Comparison of ENCODE assay signal across 21 mouse cellular contexts in genomic region chr2:37939997-37940396, GRCm38 (mm10).
A peak's percentile ranks its signal among the peaks of the same experiment; 100 is the strongest.
DNase-seq lines count a peak whose midpoint lies in the region; ATAC-seq and TF ChIP-seq lines count a peak whose summit lies in the region.
"Had no signal": no experiment of that assay in that cellular context is flagged by ENCODE, and none has a peak within 500 bp of the region (broad histone marks: within the 10 kb centered on the region; RNA-seq: fewer than 3 reads in every experiment).

No protein-coding gene starts in this region.

- no peak overlapping the region for H3K27ac ChIP-seq in MEL (ENCODE audit: control insufficient read depth, low read depth, low read length)
- no peak overlapping the region for H3K27ac ChIP-seq in kidney, embryonic 14.5 days (ENCODE audit: low read depth, low read length)
- H3K27ac ChIP-seq: embryonic facial prominence, embryonic 12.5 days; forebrain, embryonic 12.5 days had no signal

- peaks cover 11 to 18% of the 10 kb centered on the region in 2 experiments for H3K4me1 ChIP-seq in MEL (ENCODE audit: control insufficient read depth in 1 of 2, insufficient read depth in 2 of 2, low read length in 2 of 2)
- H3K4me1 ChIP-seq in kidney, embryonic 14.5 days (ENCODE audit: control insufficient read depth, insufficient read depth, low read length), result no peaks in the 10 kb centered on the region

- no peak overlapping the region for H3K4me2 ChIP-seq in kidney, embryonic 14.5 days (replicated peaks; ENCODE audit: low read depth, low read length)
- H3K4me2 ChIP-seq: embryonic facial prominence, embryonic 12.5 days; forebrain, embryonic 12.5 days had no signal

- no peak for TF ChIP-seq CTCF in MEL (IDR thresholded peaks at IDR 0.05 in 2 of 3, conservative IDR thresholded peaks at IDR 0.05 in 1 of 3; ENCODE audit: control insufficient read depth in 1 of 3, insufficient read depth in 1 of 3, low read depth in 2 of 3, low read length in 3 of 3, poor library complexity in 1 of 3, severe bottlenecking in 1 of 3)

- intact Hi-C loops in heart, postnatal 36 days (cut with DNase I), result no loop called here

- no peaks in the 10 kb centered on the region for H3K27me3 ChIP-seq in MEL (ENCODE audit: control insufficient read depth in 1 of 2, insufficient read depth in 2 of 2, low read length in 2 of 2)
- no peaks in the 10 kb centered on the region for H3K27me3 ChIP-seq in kidney, embryonic 14.5 days (ENCODE audit: control insufficient read depth, insufficient read depth, low read length)
- H3K27me3 ChIP-seq: embryonic facial prominence, embryonic 12.5 days; forebrain, embryonic 12.5 days; Patski had no signal

- peaks cover 0 to 19% of the 10 kb centered on the region in 2 experiments; a peak in 2 of 4 replicates for H3K36me3 ChIP-seq in MEL (ENCODE audit: control insufficient read depth in 1 of 2, insufficient read depth in 2 of 2, low read length in 2 of 2)
- H3K36me3 ChIP-seq in kidney, embryonic 14.5 days (ENCODE audit: control insufficient read depth, insufficient read depth, low read length), result no peaks in the 10 kb centered on the region
- H3K36me3 ChIP-seq: embryonic facial prominence, embryonic 12.5 days had no signal

- 64% methylated on average over 1 of the region's 1 CpGs for WGBS in kidney, embryonic 14.5 days

- TF ChIP-seq RAD21 in MEL (IDR thresholded peaks at IDR 0.05; ENCODE audit: low read depth, low read length), result no peak

- no peaks in the 10 kb centered on the region for H3K79me2 ChIP-seq in MEL (ENCODE audit: control insufficient read depth, insufficient read depth, low read length, poor library complexity)

- no peaks in the 10 kb centered on the region for H3K9me3 ChIP-seq in MEL (replicated peaks; ENCODE audit: insufficient read depth, low read length)
- no peaks in the 10 kb centered on the region for H3K9me3 ChIP-seq in kidney, embryonic 14.5 days (ENCODE audit: control insufficient read depth, low read length)
- H3K9me3 ChIP-seq: embryonic facial prominence, embryonic 12.5 days; forebrain, embryonic 12.5 days had no signal

- ATAC-seq in kidney, embryonic 14.5 days (ENCODE audit: low FRiP score, low TSS enrichment), result no peak
- ATAC-seq: forebrain, embryonic 14.5 days; forebrain, embryonic 16.5 days; Patski had no signal

- peak; percentile 44 for DNase-seq in heart, adult 11 months
- DNase-seq in heart, postnatal 36 days, result no peak
- no peak for DNase-seq in MEL (ENCODE audit: low read depth, low spot score)
- DNase-seq in R1 (ENCODE audit: low read depth, low spot score), result peak; percentile 35
- DNase-seq in spleen, postnatal 4 days (ENCODE audit: low spot score in 2 of 2), result no peak
- DNase-seq: adrenal gland, adult 2 months; adrenal gland, postnatal 10 days; adrenal gland, postnatal 25 days; cerebellum, adult 11 months; cerebellum, adult 18-20 months; cerebellum, adult 8-10 months; cerebellum, adult 9-11 months; cerebellum, postnatal 14 days; cerebellum, postnatal 36 days; embryo, embryonic 11 days had no signal

- no peak for TF ChIP-seq POLR2A in MEL (IDR thresholded peaks at IDR 0.05; ENCODE audit: control insufficient read depth in 1 of 2, insufficient read depth in 1 of 2, low read depth in 1 of 2, low read length in 2 of 2, poor library complexity in 1 of 2)

- no peak for TF ChIP-seq EP300 in MEL (IDR thresholded peaks at IDR 0.05; ENCODE audit: low read depth in 1 of 2, low read length in 2 of 2)

- no peak overlapping the region for H3K4me3 ChIP-seq in MEL (ENCODE audit: control insufficient read depth in 1 of 2, insufficient read depth in 1 of 2, low read depth in 2 of 2, low read length in 2 of 2)
- H3K4me3 ChIP-seq in kidney, embryonic 14.5 days (ENCODE audit: low read length), result no peak overlapping the region
- H3K4me3 ChIP-seq: embryonic facial prominence, embryonic 12.5 days; forebrain, embryonic 12.5 days had no signal

- no peak overlapping the region for H3K9ac ChIP-seq in MEL (ENCODE audit: control insufficient read depth, low read depth, low read length, poor library complexity, severe bottlenecking)
- H3K9ac ChIP-seq in kidney, embryonic 14.5 days (ENCODE audit: low read depth, low read length), result no peak overlapping the region
- H3K9ac ChIP-seq: embryonic facial prominence, embryonic 12.5 days; forebrain, embryonic 12.5 days had no signal

TF ChIP-seq in MEL, 35 proteins besides CTCF, POLR2A, EP300 and RAD21:
- TF ChIP-seq ELF1 (IDR thresholded peaks at IDR 0.05; ENCODE audit: low read depth, low read length) (no peak), JUND (IDR thresholded peaks at IDR 0.05; ENCODE audit: low read depth, low read length) (peak; percentile 91; the same call in 1 of the 2 replicates)

Comparison
In these comparisons a context has a peak if more than half of its experiments do, and no peak if none do; other contexts are left out.
1. DNase-seq: peak in heart, adult 11 months (single experiment) and R1 (single experiment); none in heart, postnatal 36 days (0 of 2), MEL (single experiment) and spleen, postnatal 4 days (0 of 2).